Mouse (Mus musculus) A20 (cell line): ENCODE results near the gene Ddx47.

Experiments
- DNase-seq: peaks from one replicate; pipeline ENCODE4 v3.0.0-alpha.2; 2011; ENCODE audit warnings: low read depth, low spot score

Gene Ddx47

GRCm38 (mm10) chr6:135068221-135068620, 56.8 kb downstream of the Ddx47 start:
- no peak for DNase-seq

GRCm38 (mm10) chr6:135069856-135070255, 58.4 kb downstream of the Ddx47 start:
- DNase-seq = no peak

- DNase-seq = no peak
Observed at GRCm38 (mm10) chr6:135070347-135070746, 58.9 kb downstream of the Ddx47 start.
